Mouse (Mus musculus): ENCODE measurements around the gene Abcc1.

DNA sequence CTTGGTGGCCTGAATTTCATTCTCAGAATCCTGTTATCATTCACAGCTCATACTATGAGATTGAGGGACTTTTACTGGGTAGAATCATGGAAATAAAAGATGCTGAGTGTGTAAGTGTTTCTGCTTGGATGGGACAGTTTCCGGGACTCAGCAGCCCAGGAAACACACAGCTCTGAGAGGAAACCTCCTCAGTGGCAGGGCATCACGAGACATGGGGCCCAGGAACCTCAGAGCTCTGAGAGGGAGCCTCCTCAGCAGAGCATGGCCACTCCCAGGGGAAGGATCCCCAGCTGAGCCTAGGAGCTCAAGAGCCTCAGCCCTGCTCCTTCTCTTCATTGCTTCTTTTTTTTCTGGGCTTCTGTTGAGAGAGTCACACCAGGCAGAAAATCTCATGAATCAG lies 107.0 kb downstream of the Abcc1 start:
- TF ChIP-seq BHLHE40 (IDR thresholded peaks at IDR 0.05; ENCODE audit: low read depth, low read length) = no peak
- TF ChIP-seq ZKSCAN1 (IDR thresholded peaks at IDR 0.05; ENCODE audit: borderline replicate concordance, low read depth, low read length) = no peak
- no peak for TF ChIP-seq SIN3A (IDR thresholded peaks at IDR 0.05; ENCODE audit: low read length)
- TF ChIP-seq EP300 (IDR thresholded peaks at IDR 0.05; ENCODE audit: low read length) = no peak
- TF ChIP-seq CTCF (conservative IDR thresholded peaks at IDR 0.05 in 1 of 2, IDR thresholded peaks at IDR 0.05 in 1 of 2; ENCODE audit: low read depth in 2 of 2, low read length in 2 of 2) = no peak
- no peak for TF ChIP-seq POLR2A (IDR thresholded peaks at IDR 0.05; ENCODE audit: low read depth, low read length)
- no peak for TF ChIP-seq TBP (conservative IDR thresholded peaks at IDR 0.05; ENCODE audit: low read depth, low read length)
- no peak for TF ChIP-seq USF1 (IDR thresholded peaks at IDR 0.05; ENCODE audit: low read depth, low read length)
- no peak for TF ChIP-seq E2F4 (IDR thresholded peaks at IDR 0.05; ENCODE audit: insufficient replicate concordance, low read depth, low read length)
- no peak for TF ChIP-seq IRF4 (IDR thresholded peaks at IDR 0.05; ENCODE audit: low read depth, low read length)
- no peak for TF ChIP-seq HCFC1 (IDR thresholded peaks at IDR 0.05; ENCODE audit: low read depth, low read length)
- no peak for TF ChIP-seq ZNF384 (IDR thresholded peaks at IDR 0.05; ENCODE audit: low read depth, low read length)
